Mouse (Mus musculus) erythroblast, embryonic 14.5 days (primary cell): Measurements from ENCODE around the gene Gm49601. TPM values are rescaled to one million over a fixed set of nuclear protein-coding genes. Genes with fewer than 3 reads are reported as not detected.

Experiments used
- H3K27me3 ChIP-seq: 2 replicates; pipeline ENCODE4 v1.6.1; 2012; ENCODE audit warnings: inconsistent platforms; ENCODE audit not compliant: control insufficient read depth
- H3K36me3 ChIP-seq: 2 replicates; pipeline ENCODE4 v1.6.1; 2012; ENCODE audit warnings: mild to moderate bottlenecking, inconsistent platforms; ENCODE audit not compliant: control insufficient read depth
- H3K4me1 ChIP-seq: 2 replicates; pipeline ENCODE4 v1.6.1; 2012; ENCODE audit warnings: inconsistent platforms; ENCODE audit not compliant: control insufficient read depth
- H3K4me3 ChIP-seq: replicated peaks from 2 replicates; pipeline ENCODE3; 2012; ENCODE audit warnings: moderate library complexity, mild to moderate bottlenecking, inconsistent platforms
- H3K9me3 ChIP-seq: 2 replicates; pipeline ENCODE4 v1.6.1; 2012; ENCODE audit warnings: low read length, inconsistent platforms, mixed read lengths; ENCODE audit not compliant: control insufficient read depth
- GATA1 ChIP-seq: IDR thresholded peaks from 2 replicates; pipeline ENCODE4 v1.6.1; 2012; ENCODE audit warnings: low read length, inconsistent platforms, mixed read lengths
- TAL1 ChIP-seq: IDR thresholded peaks from 3 replicates; pipeline ENCODE4 v1.6.1; 2012; ENCODE audit warnings: low read length, inconsistent platforms, mixed read lengths
- polyA plus RNA-seq: library from polyadenylated mRNA; stranded (reverse); fragments of >175 nt; gene quantifications from 2 replicates; pipeline ENCODE4 v1.2.3, GENCODE M21; 2012

Gm49601 gene
- polyA plus RNA-seq, 1 experiment = 0.02 TPM

DNA sequence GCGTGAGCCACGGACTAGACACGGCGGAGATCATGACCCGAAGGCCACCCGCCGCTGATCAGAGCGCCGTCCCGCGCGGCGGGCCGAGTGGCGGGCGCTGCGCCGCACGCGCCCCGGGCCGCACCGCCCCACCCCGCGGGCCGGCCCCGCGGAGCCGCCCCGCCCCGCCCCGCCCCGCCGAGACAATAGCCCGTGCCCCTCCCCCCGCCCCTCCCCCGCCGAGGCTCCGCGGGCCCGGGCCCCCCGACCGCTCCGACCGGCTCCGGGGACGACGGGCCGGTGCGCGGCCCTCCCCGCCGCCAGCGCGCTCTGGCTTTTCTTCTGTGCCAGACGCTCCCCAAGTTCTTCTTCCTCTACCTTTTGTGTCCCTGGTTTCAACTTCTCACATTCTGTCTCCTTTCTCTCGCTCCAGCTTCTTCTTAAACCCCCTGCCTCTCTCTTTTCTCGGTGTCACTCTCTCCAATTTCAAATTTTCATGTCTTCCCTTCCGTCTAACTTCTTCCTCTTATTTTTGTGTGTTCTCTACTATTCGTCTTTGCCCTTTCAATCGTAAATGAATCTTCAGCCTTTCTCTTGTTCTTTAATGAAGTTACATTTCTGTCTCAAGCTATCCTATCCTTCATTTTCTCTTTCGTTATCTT, 39.2 kb downstream of the Gm49601 start:
- no peak overlapping the region for H3K4me3 ChIP-seq
- H3K9me3 ChIP-seq = peaks cover 7% of the 10 kb centered on the region; the same call in 1 of the 2 replicates
- peaks cover 1% of the 10 kb centered on the region; the same call in 1 of the 2 replicates for H3K4me1 ChIP-seq
- TF ChIP-seq GATA1 = no peak
- no peak for TF ChIP-seq TAL1
- peaks cover 100% of the 10 kb centered on the region for H3K27me3 ChIP-seq
- no peaks in the 10 kb centered on the region for H3K36me3 ChIP-seq

DNA sequence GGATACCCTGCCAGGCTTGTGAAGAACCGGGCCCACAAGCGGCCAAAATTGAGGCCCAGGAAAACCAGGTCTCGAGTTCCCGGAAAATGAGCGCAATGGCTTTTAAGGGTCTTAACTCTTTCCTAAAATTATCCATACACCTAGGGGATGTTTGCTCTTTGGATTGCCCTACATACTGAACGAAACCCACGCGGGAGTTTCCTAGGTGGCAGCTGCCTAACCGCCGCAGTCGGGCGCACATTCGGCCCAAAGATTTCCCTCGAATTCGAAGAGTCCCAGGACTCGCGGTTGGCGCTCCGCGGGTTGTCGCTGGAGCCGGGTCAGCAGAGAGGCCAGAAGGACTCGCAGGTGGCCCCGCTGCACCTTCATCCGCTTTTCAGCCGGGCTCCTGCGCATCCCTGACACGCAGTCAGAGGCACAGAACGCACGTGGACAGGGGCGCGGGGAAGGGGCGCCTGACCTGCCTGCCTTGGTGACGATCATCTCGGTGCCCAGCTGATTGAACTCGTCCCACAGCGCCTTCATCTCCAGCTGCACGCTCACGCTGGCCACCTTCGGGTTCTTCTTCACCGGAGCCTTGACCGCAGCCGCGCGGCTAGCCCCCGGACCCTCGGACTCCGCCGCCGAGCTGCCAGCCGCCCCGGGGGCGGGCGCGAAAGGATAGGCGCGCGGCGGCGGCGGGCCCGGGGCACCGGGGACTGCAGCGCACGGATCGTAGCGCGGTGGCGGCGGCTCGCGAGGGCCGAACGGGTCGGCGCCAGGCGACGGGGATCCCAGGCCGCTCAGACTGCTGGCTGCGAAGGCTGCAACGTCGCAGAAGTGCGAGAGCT, 39.9 kb downstream of the Gm49601 start:
- no peaks in the 10 kb centered on the region for H3K36me3 ChIP-seq
- peaks cover 100% of the 10 kb centered on the region for H3K27me3 ChIP-seq
- H3K4me3 ChIP-seq = no peak overlapping the region
- H3K4me1 ChIP-seq = peaks cover 1% of the 10 kb centered on the region; the same call in 1 of the 2 replicates
- peaks cover 8% of the 10 kb centered on the region; the same call in 1 of the 2 replicates for H3K9me3 ChIP-seq
- TF ChIP-seq TAL1 (no peak), GATA1 (no peak)

DNA sequence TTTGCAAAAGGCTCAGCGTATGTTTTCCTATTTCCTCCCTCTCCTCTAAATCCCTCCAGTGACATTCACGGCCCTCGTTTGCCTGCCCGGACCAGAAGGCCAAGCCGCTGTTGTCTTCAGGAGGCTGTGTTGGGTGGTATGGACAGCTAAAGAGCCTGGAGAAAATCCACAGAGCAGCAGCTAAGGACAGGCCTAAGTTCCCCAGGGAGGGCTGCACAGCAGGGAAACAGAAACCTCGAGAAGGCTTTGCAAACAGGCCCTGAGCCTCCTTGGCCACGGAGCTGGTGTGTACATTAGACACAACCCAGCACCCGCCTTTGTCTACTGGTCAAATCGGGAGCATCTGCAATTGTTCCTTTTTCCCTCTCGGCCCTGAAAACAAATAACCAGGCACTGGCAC, 40.6 kb downstream of the Gm49601 start:
- Histone ChIP-seq H3K4me3 (no peak overlapping the region), H3K27me3 (peaks cover 100% of the 10 kb centered on the region), H3K36me3 (no peaks in the 10 kb centered on the region), H3K4me1 (peaks cover 1% of the 10 kb centered on the region; the same call in 1 of the 2 replicates), H3K9me3 (peaks cover 9% of the 10 kb centered on the region; the same call in 1 of the 2 replicates)
- TF ChIP-seq TAL1 = no peak
- TF ChIP-seq GATA1 = no peak

DNA sequence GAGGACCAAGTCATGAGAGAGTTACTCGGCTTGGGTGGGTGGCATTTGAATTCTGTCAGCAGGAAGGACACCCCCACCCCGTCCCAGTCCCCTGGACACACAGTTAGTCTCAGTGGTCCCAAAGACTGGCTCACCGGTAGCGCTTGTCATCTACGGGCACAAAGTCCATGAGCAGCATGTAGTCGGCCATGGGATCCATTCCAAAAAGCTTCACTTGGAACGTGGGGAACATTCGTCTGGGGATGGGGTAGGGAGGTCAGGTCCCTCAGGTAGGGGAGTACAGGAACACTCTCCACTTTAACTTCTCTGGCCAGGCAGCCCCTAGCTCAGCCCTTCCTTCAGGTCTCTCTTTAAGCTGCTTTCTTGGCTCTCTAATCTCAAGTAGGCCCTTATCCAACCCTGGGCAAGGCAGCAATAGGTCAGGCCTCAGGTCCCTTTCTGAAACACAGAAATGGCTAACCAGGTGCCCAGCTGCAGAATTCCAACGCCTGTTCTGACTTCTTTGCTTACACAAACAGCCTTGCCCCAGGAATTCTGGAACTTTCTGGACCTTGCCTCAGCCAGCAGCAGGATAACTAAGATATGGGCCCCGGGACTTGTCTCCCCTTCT, 41.2 kb downstream of the Gm49601 start:
- H3K36me3 ChIP-seq = no peaks in the 10 kb centered on the region
- no peak for TF ChIP-seq GATA1
- TF ChIP-seq TAL1 = no peak
- no peaks in the 10 kb centered on the region for H3K4me1 ChIP-seq
- no peak overlapping the region for H3K4me3 ChIP-seq
- peaks cover 7% of the 10 kb centered on the region; the same call in 1 of the 2 replicates for H3K9me3 ChIP-seq
- H3K27me3 ChIP-seq = peaks cover 100% of the 10 kb centered on the region

DNA sequence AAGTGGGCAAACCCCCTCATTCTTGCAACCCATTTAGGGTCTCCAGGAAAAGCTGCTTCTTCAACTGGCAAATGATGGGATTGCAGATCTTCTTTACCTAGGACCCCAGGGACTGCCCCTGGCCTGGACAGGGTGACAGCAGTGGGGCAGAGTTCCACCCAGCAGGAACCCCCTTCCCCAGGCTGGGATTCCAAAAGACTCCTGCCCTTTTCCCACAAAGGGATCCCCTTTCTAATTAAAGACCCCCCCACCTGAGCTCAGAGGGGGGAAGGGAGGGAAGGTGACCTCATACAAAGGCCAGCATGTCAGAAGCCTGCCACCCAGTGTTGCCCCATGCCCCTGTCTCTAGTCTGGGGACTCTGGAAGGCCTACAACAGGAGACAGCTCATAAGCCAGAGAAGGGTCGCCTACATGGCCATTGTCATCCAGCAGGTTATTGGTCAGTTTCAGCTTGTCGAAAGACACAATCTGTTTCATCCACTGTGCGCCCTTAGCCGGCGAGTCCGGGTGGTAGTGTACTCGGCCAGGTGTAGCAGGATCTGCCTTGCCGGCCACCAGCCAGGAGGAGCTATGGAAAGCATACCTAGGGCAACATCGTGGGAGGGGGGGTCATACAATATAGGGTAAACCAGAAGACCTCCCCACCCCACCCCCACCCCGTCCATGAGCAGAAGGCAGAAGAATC, 42.4 kb downstream of the Gm49601 start:
- Histone ChIP-seq H3K4me3 (no peak overlapping the region), H3K9me3 (peaks cover 7% of the 10 kb centered on the region; the same call in 1 of the 2 replicates), H3K36me3 (no peaks in the 10 kb centered on the region), H3K27me3 (peaks cover 97% of the 10 kb centered on the region), H3K4me1 (no peaks in the 10 kb centered on the region)
- TF ChIP-seq GATA1 (no peak), TAL1 (no peak)

DNA sequence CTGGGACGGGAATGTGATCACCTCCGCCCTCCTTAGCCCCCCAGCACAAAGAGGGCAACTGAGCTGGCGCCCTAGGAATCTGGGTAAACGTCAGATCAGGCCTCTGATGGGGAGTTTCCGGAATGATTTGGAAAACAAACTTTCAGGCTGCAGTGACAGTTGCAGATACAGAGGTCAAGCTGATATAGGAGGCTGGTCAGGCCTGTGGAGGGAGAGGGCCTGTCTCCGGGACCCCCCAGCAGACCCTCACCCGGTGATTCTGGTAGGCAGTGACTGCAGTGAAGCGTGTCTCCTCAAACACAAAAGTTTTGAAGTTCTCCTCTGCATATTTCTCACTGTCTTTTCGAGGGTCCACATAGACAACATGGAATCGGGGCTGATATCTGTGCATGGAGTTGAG, 43.1 kb downstream of the Gm49601 start:
- Histone ChIP-seq H3K27me3 (peaks cover 96% of the 10 kb centered on the region), H3K4me1 (no peaks in the 10 kb centered on the region), H3K36me3 (no peaks in the 10 kb centered on the region), H3K4me3 (no peak overlapping the region), H3K9me3 (peaks cover 5% of the 10 kb centered on the region; the same call in 1 of the 2 replicates)
- TF ChIP-seq TAL1 (no peak), GATA1 (no peak)

DNA sequence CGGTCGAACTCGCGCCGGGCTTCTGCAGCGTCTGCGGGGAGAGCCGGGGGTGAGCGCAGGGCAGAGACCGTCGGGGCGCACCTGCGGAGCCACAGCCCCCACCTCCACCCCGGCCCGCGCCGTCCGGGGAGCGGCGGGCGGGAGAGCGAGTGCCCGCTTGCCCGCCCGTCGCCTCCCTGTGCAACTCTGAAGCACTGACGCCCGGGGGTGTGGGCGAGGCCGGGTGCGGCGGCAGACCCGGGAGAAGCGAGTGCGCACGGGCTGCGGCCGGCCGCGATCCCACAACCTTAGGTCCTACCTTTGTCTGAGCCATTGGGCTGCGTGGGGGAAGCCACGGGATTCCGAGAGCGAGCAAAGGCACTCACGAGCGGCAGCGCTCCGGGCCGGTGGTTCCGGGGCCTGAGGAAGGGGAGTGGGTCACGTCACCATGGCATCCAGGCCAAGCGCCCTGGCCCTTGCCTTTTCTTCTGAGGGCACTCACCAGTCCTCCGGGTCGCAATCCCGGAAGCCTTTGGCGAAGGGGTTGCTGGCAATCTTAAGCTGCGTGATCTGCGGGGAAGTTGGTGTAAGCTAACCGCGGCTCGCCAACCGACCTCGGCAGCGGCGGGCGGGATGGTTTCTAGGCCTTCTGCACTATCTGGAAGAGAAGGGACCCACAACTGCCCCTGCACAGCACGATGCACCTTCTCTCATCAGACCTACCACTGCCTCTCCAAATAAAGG, 43.6 kb downstream of the Gm49601 start:
- no peaks in the 10 kb centered on the region for H3K36me3 ChIP-seq
- H3K9me3 ChIP-seq = peaks cover 5% of the 10 kb centered on the region; the same call in 1 of the 2 replicates
- TF ChIP-seq TAL1 = no peak
- TF ChIP-seq GATA1 = no peak
- no peak overlapping the region for H3K4me3 ChIP-seq
- H3K27me3 ChIP-seq = peaks cover 96% of the 10 kb centered on the region
- H3K4me1 ChIP-seq = no peaks in the 10 kb centered on the region

DNA sequence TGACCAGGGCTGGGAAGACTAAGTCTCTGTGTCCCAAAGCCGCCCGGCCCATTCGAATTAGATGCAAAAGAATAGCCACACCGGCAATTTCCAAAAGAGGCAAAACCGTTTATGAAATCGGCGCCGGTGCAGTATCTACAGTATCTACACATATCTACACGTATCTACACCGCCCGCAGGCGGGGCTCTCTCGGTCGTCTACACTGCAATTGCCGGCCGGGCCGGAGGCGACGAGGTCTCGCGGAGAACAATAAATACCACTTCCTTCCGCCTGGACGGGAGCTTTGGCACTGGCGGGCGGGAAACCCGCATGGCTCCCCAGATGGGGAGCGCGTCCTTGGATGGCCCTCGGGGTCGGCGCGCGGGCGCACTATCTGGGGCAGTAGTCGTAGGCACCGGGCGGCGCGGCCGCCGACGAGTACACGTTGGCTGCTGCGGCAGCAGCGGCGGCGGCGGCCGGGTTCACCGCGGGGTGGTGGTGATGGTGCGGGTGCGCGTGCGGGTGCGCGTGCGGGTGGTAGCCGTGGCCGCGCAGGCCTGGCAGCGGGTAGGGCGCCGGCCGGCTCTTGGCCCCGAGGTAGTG, 44.5 kb downstream of the Gm49601 start:
- Histone ChIP-seq H3K9me3 (peaks cover 5% of the 10 kb centered on the region; the same call in 1 of the 2 replicates), H3K4me3 (no peak overlapping the region), H3K4me1 (no peaks in the 10 kb centered on the region), H3K36me3 (no peaks in the 10 kb centered on the region), H3K27me3 (peaks cover 94% of the 10 kb centered on the region)
- TF ChIP-seq TAL1 (no peak), GATA1 (no peak)
